Mouse (Mus musculus) mouse embryonic stem cell (cell line): ENCODE measurements around the gene Slc26a10.
"Not testable (repeated sequence)": the region's sequence is repeated elsewhere in the genome, so short reads cannot be mapped to it uniquely, and the experiment has no call there.

ENCODE experiments used
- in situ Hi-C, 2 experiments: fragments of 300-500 bp; cut with MboI; formaldehyde crosslinking; loops; 1 replicate in 1 of 2; 3 replicates in 1 of 2; pipeline ENCODE4 v1.14.3; 2019 to 2020; ENCODE audit warnings: low sequenced_read_pairs in 2 of 2, low pct_unique_long_range_greater_than_20kb in 1 of 2, mixed read lengths in 1 of 2; ENCODE audit not compliant: unreplicated experiment in 1 of 2

Slc26a10 gene

DNA sequence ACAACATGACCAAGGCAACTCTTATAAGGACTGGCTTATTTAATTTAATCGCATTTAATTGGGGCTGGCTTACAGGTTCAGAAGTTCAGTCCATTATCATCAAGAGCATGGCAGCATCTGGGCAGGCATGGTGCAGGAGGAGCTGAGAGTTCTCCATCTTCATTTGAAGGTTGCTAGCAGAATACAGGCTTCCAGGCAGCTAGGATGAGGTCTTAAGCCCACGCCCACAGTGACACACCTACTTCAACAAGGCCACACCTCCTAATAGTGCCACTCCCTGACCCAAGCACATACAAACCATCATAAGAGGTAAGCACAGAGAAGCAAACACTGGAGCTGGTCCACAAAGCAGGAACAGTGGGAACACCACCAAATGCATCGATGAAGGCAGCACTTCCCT lies 29.2 kb downstream of the Slc26a10 start:
- in situ Hi-C loops: not testable (repeated sequence)

DNA sequence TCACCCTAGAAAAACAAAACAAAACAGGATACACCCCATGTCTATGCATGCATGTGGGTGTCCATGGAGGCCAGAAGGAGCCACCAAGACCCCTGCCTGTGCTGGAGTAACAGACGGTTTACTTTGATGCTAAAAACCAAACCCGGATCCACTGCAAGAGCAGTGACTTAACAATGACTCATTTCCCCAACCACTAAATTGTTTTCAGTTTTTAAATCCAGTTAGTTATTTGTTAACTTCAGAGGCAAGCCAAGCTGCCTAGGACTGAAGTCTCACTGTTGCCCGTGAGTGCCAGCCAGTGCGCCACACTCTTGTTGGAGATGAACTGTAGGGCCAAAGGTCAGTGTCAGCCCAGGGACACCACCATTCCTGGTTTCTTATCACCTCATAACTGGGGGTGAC lies 30.0 kb downstream of the Slc26a10 start:
- in situ Hi-C loops: no loop called here

DNA sequence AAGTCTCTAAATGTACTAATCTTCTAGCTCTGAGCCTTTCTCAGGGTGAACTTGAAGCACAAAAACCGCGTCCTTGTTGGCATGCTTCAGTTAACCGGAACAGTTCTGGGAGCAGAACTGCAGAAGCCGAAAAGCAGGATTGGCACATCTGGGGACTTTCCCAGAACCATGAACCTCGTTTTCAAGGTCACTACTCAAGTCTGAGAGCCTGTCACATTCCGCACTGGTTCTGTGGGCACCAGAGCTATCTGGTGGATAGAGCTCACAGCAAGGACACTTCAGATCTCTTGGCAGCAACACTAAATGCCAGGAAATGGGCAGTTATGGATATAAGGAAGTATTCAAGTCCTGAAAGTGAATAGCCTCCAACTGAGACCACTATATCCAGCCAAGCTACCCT lies 33.3 kb downstream of the Slc26a10 start:
- in situ Hi-C loops: no loop called here

DNA sequence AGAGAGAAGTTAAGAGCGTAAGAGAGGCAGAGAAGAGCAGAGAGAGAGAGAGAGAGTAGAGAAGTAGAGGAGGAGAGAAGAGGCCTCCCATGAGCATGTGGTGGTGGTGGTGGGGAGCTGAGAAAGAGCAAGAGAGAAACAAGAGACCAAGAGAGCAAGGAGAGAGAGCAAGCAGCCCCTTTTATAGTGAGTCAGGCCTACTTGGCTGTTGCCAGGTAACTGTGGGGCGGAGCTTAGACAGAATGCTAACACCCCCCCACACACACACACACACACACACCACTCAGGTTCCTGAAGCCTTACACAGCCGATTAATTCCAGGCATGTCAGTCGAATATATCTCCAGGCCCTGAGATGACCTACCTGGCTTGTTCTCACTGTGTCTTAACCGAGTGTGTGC lies 35.1 kb downstream of the Slc26a10 start:
- in situ Hi-C loops: no loop called here

DNA sequence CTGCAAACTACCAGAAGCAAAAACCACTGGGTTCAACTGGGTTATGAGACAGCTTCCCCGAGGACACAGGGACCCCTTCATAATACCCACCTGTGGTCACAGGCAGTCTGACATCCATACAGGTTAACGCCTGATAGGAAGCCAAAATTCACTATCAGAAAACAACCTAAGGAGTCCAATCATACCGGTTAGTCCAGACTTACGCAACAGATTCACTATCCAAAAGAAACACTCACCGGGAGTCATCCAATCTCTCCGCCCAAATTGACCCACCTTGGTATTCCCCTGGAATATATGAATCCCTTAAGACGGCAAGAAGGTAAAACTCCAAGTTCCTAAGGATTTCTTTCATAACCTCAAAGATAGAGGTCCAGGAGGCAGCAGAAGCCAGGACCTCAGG lies 35.9 kb downstream of the Slc26a10 start:
- in situ Hi-C loops: no loop called here

DNA sequence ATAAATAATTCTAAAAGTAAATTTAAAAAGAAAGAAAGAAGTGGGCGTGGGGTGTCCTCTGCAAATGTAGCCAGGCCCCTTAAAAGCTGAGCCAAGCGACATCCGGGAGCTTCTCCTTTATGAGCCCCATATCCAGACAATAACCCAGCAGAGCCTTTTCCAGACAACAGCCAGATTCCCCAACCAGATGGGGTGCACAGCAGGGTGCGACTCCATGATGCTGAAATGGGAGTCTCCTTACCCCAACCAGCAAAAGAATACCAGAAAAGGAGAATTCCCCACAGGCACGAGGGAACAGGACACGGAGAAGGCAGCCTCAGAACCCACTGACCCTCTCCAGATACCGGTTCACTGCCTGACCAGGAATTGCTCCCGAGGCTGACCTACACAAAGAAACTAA lies 37.2 kb downstream of the Slc26a10 start:
- in situ Hi-C loops: no loop called here

DNA sequence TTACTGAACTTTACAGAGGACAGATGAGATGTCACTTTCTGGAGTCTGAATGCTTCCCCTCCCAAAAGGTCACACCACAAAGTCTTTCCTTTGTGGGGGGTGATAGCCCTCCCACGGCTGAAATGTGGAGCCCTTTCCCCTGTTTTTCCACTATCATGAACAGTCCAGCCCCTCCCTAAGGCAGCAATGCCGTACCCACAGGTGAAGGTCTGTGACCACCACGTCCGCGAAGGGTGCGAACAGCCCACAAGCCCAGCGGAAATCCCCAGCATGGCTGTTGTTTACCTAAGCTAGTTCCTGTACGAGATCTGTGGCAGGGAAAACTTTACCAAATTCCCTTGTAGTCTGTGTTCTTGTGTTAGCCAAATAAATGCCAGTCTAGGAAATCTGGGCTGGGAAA lies 38.9 kb downstream of the Slc26a10 start:
- in situ Hi-C loops: no loop called here

DNA sequence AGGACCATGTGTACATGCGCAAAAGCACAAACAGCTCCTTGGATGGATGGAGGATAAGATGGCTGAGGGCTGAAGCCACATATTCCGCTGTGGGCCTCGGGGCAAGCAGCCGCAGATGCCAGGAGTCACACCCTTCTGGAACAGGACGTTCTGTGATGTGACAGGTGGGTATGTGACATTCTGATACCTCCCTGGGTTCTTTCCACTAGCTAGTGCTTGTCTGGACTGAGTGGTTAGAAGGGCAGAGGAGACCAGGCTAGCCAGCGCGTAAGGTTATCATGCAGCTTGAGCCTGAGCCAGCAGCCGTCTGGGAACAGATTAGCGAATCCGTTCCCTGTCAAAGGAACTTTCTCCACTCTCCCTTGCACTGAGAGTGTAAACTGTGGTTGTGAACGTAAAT lies 39.5 kb downstream of the Slc26a10 start:
- in situ Hi-C loops: no loop called here

DNA sequence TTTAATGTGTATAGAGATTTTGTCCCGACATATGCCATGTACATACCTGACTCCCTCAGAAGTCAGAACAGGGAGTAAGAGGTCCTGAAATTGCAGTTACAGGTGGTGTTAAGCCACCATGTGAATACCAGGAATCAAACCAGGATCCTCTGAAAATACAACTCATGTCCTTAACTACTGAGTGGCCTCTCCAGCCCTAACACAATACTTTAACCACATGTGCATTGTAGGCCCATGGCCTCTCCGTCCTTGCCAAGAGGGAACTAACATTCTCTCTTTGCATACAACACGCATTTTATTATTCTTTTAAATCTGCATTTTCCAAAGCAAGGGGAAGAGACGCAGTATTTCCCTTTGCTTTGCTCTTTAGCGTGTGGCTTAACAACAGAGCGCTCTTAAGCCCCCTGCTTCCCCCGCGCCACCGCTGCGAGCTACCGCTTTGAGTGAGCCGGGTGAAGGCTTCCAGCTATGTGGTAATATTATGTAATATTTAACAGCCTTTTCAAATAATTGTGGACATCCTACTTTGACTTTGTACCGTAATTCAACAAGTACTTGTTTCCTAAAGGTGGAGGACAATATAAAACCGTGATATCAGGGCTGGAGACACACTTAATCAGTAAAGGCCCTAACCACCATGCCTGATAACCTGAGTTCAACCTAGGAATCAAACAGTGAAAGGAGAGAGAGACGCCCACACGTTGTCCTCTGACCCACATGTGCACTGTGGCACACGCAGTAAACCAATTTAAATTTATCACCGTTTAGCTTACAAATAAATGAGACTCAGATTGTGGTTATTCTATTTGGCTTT lies 41.9 kb downstream of the Slc26a10 start:
- in situ Hi-C loops: no loop called here

DNA sequence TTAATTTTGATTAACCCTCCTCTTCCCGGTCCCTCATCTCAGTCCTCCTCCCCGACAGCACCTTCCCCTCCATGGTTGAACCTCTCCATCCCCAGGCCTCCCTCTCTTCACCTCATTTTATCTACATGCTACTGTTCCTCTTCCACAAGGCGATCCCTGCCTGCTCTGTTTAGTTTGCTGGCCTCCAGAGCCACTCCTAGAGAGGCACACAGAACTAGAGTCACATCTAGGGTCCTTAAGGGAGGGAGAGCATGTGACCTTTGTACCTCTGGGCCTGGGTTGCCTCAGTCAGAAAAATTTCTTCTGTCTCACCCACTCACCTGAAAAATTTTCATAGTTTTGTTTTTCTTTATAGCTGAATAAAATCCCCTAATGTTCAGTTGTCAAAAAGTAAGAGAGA lies 42.5 kb downstream of the Slc26a10 start:
- in situ Hi-C loops: no loop called here

DNA sequence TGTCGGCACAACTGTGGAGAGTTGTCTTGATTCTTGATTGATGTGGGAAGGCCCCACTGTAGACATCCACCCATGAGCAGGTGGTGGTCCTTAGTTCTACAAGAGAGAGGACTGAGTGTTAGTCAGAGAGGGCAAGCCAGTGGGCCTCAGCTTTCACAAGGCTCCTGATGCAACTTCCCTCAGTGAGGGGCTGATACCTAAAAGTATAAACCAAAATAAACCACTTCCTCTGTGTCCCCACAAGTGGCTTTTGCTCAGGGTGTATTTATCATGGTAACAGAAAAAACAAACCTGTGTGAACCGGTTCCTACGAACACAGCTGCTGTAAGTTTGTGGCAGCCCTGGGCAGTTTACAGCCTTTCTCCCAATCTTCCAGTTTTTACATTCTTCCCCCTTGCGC lies 43.9 kb downstream of the Slc26a10 start:
- in situ Hi-C loops: no loop called here

DNA sequence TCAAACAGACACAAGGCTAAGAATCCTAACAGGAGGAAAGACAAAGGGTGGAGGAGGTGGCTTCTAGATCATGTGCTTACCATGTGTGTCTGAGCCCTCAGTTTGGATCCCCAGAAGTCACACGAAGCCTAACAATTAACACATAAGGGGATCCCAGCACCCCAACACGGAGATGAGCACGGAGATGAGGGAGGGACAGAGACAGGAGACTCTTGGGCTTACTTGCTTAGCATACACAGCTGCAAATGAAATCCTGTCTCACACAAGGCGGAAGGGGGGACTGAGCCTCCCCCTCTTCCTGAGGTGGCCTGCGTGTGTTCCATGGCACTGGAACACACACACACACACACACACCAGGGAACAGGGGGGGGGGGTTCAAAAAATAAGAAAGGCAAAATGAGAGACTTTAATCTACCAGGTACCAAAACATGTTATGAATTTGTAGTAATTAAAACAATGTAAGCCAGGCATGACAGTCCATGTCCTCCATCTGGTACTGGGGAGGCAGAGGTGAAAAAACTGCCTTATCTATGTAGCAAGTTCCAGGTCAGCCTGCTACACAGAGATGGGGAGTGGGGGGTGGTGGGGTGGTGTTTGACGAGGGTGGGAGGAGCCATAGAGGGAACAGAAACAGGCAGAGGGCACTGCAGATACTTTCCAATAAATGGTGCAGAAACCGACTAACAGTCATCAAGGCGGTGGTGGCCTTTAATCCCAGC lies 45.2 kb downstream of the Slc26a10 start:
- in situ Hi-C loops: no loop called here

DNA sequence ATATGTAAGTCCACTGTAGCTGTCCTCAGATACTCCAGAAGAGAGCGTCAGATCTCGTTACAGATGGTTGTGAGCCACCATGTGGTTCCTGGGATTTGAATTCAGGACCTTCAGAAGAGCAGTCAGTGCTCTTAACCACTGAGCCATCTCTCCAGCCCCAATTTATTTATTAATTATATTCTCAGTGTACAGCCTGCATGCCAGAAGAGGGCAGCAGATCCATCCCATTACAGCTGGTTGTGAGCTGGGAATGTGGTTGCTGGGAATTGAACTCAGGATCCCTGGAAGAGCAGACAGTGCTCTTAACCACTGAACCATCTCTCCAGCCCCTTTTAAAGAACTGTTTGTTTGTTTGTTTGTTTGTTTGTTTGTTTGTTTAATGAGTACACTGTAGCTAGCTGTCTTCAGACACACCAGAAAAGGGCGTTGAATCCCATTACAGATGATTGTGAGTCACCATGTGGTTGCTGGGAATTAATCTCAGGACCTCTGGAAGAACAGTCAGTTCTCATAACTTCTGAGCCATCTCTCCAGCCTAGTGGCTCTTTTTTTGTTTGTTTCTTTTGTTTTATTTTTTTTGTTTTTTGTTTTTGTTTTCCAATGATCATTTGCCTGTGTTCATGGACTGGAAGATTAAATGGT lies 45.9 kb downstream of the Slc26a10 start:
- in situ Hi-C loops: not testable (repeated sequence)

DNA sequence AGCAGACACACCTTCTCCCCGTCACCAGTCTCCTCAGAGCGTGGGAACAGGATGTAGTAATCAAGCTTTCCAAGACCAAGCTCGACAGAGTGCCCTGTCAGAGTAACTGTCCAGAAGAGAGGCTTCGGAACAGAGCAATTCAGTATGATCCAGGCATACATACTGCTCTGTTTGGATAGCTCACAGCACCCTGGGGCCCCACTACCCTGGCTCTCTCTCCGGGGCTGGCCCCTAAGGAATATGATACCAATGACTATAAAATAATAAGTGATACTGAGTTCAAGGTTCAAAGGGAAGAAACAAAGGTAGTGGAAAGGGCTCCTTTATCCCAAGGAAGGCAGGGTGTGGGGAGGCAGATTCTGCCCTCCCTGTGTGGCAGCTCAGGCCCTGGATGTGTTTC lies 48.0 kb downstream of the Slc26a10 start:
- in situ Hi-C loops: no loop called here

DNA sequence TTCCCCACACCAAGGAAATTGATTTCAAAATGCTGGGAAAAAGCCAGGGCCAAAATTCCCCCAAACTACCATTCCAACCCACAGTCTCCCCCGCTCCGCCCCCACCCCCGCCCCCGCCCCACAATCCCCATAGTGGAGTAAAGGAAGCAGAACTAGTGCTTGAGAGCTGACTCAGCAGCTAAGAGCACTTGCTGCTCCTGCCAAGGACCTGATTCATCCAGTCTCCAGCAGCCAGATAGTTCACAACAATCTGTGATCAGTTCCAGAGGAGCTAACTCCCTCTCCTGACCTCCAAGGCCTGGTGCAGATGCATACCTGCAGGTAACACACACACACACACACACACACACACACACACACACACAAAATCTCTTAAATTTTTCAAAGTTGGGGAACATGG lies 51.0 kb downstream of the Slc26a10 start:
- in situ Hi-C loops: loop anchor here in 1 of 2 experiments (10.0 kb wide), 2 partner anchors 45 to 205 kb away; no protein-coding TSS in a partner anchor

DNA sequence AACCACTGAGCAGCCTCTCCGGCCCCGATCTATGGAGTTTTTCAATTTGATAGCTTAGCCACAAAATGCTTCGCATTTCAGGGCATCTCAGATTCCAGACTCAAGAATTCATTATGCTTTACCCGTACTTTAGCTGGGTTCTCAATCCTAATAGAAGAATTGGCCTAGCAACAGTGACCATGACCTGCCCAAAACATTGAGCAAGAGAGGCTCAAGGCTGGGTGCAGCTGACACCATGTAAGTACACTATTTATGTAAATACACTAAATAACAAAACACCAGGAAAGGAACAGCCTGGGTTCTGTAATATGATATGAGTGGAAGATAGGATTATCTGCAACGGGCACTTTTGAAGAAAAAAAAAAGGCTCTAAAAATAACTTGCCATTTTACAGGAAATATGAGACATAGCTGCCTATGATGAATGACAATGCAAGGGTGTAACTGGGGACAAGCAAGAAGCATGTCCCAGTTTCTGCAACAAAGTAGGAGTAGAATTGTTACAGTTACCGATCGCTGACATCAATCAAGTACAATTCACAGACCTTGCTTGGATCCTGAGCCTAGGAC lies 52.6 kb downstream of the Slc26a10 start:
- in situ Hi-C loops: loop anchor here in 1 of 2 experiments (10.0 kb wide), 2 partner anchors 47 to 207 kb away; no protein-coding TSS in a partner anchor

DNA sequence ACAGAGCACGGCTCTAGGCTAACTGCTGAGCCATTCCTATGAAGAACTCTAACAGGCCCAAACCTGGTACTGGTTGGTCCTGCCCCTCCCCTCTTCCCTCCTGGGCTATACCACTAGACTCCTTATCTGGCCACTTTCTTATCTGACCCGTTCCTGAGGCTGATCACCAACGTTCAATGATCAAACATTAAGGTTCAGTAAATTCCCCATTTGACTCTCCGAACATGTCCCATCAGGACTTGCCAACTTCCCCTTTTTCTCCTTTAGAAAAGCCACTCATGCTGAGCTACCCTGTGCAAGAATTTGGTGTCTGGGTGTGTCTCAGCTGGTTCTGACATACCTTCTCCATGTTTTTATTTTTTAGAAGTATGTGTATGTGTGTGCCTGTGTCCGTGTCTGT lies 53.9 kb downstream of the Slc26a10 start:
- in situ Hi-C loops: loop anchor here in 1 of 2 experiments (10.0 kb wide), 2 partner anchors 48 to 208 kb away; no protein-coding TSS in a partner anchor

DNA sequence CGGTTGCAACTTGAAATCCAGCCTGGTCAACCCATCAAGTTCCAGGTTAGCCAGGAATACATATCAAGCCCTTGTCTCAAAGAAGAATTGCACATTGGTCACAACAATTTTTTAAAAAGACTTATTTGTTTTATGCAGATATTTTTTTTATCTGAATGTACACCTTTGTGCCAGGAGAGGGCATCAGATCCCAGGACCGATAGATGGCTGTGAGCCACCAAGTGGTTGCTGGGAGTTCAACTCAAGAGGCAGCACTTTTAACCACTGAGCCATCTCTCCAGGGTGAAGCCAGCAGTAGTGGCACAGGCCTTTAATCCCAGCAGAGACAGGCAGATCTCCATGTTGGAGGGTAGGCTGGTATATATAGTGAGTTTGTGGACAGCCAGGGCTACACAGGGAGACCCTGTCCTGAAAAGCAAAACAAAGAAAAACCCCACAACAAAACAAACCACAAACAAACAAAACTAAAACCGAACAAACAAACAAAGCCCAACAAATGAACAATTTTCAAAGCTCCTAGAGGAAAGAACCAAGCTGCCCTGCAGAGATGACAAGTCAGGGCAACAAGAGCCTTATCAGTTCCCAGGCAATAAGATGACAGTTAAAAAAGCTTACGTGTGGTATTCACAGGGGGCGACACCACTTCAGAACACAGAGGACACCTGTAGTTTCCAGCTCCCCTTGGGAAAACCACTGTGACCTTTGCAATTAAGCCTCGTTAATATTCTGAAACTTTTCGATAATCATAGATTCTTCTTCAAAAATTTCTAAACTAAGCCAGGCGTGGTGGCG lies 55.0 kb downstream of the Slc26a10 start:
- in situ Hi-C loops: loop anchor here in 1 of 2 experiments (10.0 kb wide), 2 partner anchors 49 to 209 kb away; no protein-coding TSS in a partner anchor
